Mouse (Mus musculus) forebrain, postnatal 0 days (tissue): ENCODE data around the gene Ccdc137. TPM values are rescaled to one million over a fixed set of nuclear protein-coding genes. Genes with fewer than 3 reads are reported as not detected.

ENCODE experiments used
- ATAC-seq: fragments of 200-750 bp; cut with Nextera tagmentation; 2 replicates; pipeline ENCODE4 v1.8.0; 2017; ENCODE audit warnings: mild to moderate bottlenecking, moderate library complexity
- DNase-seq: peaks from one replicate; pipeline ENCODE4 v3.0.0-alpha.2; 2015
- H3K27ac ChIP-seq: fragments of 300-500 bp; sonication (generic); 2 replicates; pipeline ENCODE4 v1.5.1; 2014; ENCODE audit warnings: low read depth, mild to moderate bottlenecking, antibody characterized with exemption, low read length, moderate library complexity, mixed read lengths
- H3K27me3 ChIP-seq: fragments of 300-500 bp; sonication (generic); 2 replicates; pipeline ENCODE4 v1.6.1; 2014; ENCODE audit warnings: mild to moderate bottlenecking, low read length, mixed read lengths; ENCODE audit not compliant: insufficient read depth
- H3K36me3 ChIP-seq: fragments of 300-500 bp; sonication (generic); 2 replicates; pipeline ENCODE4 v1.6.1; 2014; ENCODE audit warnings: mild to moderate bottlenecking, moderate library complexity; ENCODE audit not compliant: insufficient read depth
- H3K4me1 ChIP-seq: fragments of 300-500 bp; sonication (generic); 2 replicates; pipeline ENCODE4 v1.6.1; 2014; ENCODE audit warnings: antibody characterized with exemption; ENCODE audit not compliant: insufficient read depth
- H3K4me2 ChIP-seq: fragments of 300-500 bp; sonication (generic); 2 replicates; pipeline ENCODE4 v1.6.1; 2014; ENCODE audit warnings: low read depth, mild to moderate bottlenecking, moderate library complexity
- H3K4me3 ChIP-seq: fragments of 300-500 bp; sonication (generic); 2 replicates; pipeline ENCODE4 v1.5.1; 2014; ENCODE audit warnings: low read depth, low read length, mixed read lengths
- H3K9ac ChIP-seq: fragments of 300-500 bp; sonication (generic); 2 replicates; pipeline ENCODE4 v1.6.1; 2014; ENCODE audit warnings: mild to moderate bottlenecking
- H3K9me3 ChIP-seq: fragments of 300-500 bp; sonication (generic); 2 replicates; pipeline ENCODE4 v1.6.1; 2016; ENCODE audit warnings: low read length
- CTCF ChIP-seq: sonication (generic); IDR thresholded peaks from 2 replicates; pipeline ENCODE4 v1.5.1; 2016; ENCODE audit warnings: antibody characterized with exemption, control low read depth, low read depth
- WGBS: fragments of 180-500 bp; shearing (Covaris S2); extraction: QIAGEN DNeasy Blood & Tissue Kit; methylation state at CpG from one replicate; pipeline ENCODE4 v1.1.7; 2014; 5-methylcytosine and 5-hydroxymethylcytosine counted together
- polyA plus RNA-seq: library from polyadenylated mRNA; unstranded; fragments of >200 nt; fragmentation: Nextera tagmentation; extraction: Ambion mirVana; gene quantifications from 2 replicates; pipeline ENCODE4 v1.2.1, GENCODE M21; 2015
- total RNA-seq: library from RNA; depleted of rRNA; stranded (reverse); fragments of >200 nt; gene quantifications from 2 replicates; pipeline ENCODE4 v1.2.3, GENCODE M21; 2014

Ccdc137 gene
- total and polyA plus RNA-seq, 2 experiments from 2014 or later: 13.6 to 18.1 TPM

DNA sequence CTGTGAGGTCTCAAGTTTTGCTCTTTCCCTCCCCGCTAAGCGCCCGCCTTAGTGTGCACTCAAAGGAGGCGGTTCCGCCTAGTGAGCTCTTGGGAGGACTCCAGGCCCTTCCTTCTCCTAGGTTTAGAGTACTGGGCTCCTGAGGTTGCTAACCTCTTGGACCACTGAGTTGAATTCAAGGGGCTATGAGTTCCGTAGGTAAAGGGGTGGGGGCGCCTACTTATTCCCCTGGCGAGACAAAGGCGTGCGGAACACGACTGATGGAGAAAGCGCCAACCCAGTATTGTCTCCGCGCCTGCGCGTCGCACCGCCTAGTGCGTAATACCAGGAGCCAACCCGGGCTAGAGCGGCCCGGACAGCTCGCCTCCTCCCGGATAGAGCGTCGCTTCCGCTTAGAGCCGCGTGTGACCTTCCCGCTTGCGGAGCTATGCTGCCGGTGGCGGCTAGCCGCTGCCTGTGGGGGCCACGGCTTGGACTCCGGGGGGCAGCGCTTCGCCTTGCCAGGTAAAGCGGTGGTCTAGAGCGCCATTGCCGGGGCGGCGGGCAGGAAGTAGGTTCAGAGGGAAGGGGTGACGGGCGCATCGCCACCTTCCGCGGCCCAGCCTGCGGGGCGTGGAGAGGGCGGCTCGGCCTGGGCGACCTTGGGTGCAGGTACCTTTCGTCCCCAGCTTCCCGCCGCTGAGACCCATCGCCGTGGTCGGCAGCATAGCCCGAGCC is 26.5 kb downstream of the Ccdc137 start, which contains the start of gene Mrpl12:
Gene Mrpl12, plus strand, starts transcription at position 349 of the 717 bp plus-strand sequence.
- DNase-seq: peak; percentile 98
- Histone ChIP-seq H3K27ac (peak within 1 kb of the TSS; percentile 88), H3K27me3 (no peaks in the 10 kb centered on the region), H3K4me1 (0 out of 2 replicates have a peak, but pooled peaks cover 14% of the 10 kb centered on the region), H3K9me3 (no peaks in the 10 kb centered on the region), H3K4me3 (peak within 1 kb of the TSS; percentile 85), H3K36me3 (peaks cover 63% of the 10 kb centered on the region), H3K9ac (peak within 1 kb of the TSS; percentile 88), H3K4me2 (peak within 1 kb of the TSS; percentile 78)
- peak; percentile 99 for ATAC-seq
- WGBS: under 1% methylated on average over 60 of the region's 60 CpGs
- 0 out of 2 replicates have a peak, but pooled peaks have one; percentile 7 for TF ChIP-seq CTCF

DNA sequence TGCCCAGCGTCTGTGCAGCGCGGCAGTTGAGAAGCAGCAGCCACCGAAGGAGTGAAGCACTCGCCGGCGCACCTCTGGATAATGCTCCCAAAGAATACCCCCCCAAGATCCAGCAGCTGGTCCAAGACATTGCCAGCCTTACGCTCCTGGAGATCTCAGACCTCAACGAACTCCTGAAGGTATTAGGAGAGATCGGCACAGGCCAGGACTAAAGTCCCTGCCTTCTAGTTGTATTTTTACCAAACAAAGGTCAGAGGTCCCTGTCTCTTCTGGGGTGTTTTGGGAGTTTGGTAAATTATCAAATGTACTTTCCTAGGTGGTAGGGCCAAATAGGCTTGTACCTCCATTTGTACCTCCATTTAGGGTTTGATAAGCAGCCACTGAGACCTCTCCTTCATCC is 27.3 kb downstream of the Ccdc137 start:
- H3K9me3 ChIP-seq: no peaks in the 10 kb centered on the region
- no peak for ATAC-seq
- H3K27ac ChIP-seq: peak overlapping the region; percentile 88
- peak overlapping the region; percentile 88 for H3K9ac ChIP-seq
- peak overlapping the region; percentile 78 for H3K4me2 ChIP-seq
- WGBS: 10% methylated on average over 10 of the region's 10 CpGs
- no peak for TF ChIP-seq CTCF
- no peak for DNase-seq
- H3K4me1 ChIP-seq: 0 out of 2 replicates have a peak, but pooled peaks cover 14% of the 10 kb centered on the region
- H3K36me3 ChIP-seq: peaks cover 63% of the 10 kb centered on the region
- H3K4me3 ChIP-seq: peak overlapping the region; percentile 85
- H3K27me3 ChIP-seq: no peaks in the 10 kb centered on the region

DNA sequence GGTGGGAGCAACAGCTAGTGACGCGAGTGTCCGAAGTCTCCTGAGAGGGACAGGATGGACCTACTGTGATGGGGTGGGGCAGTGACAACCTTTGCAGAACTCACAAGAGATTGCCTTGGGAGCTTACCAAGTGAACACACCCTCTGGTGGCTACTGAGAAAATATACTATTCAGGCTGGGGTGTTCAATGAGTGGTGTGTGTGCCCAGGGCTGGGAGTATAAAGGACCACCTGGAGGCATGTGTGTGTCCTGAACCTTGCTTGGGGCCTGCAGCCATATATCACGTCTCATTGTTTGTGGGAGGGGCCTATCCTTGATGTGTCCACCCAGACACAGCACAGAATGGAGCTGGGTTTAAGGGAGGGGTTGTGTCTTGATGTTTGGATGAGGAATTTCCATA is 30.6 kb downstream of the Ccdc137 start:
- no peak; the same call in 1 of the 2 replicates for TF ChIP-seq CTCF
- Histone ChIP-seq H3K9me3 (no peaks in the 10 kb centered on the region), H3K9ac (no peak overlapping the region), H3K27ac (no peak overlapping the region), H3K27me3 (no peaks in the 10 kb centered on the region), H3K4me2 (no peak overlapping the region), H3K4me1 (peaks cover 31% of the 10 kb centered on the region), H3K36me3 (peaks cover 32% of the 10 kb centered on the region), H3K4me3 (no peak overlapping the region)
- no peak for ATAC-seq
- 77% methylated on average over 4 of the region's 4 CpGs for WGBS
- DNase-seq: no peak

GRCm38 (mm10) chr11:120489054-120489761 is 31.3 kb downstream of the Ccdc137 start:
- peak; percentile 89 for TF ChIP-seq CTCF
- Histone ChIP-seq H3K27ac (0 out of 2 replicates have a peak overlapping the region, but pooled peaks have one; percentile 17), H3K4me1 (peaks cover 25% of the 10 kb centered on the region), H3K27me3 (no peaks in the 10 kb centered on the region), H3K9ac (no peak overlapping the region), H3K4me3 (no peak overlapping the region), H3K36me3 (peaks cover 31% of the 10 kb centered on the region), H3K9me3 (no peaks in the 10 kb centered on the region), H3K4me2 (no peak overlapping the region)
- DNase-seq: peak; percentile 84
- ATAC-seq: peak; percentile 27
- 57% methylated on average over 4 of the region's 4 CpGs for WGBS

GRCm38 (mm10) chr11:120490291-120491046 is 32.6 kb downstream of the Ccdc137 start:
- H3K9ac ChIP-seq: no peak overlapping the region
- no peaks in the 10 kb centered on the region for H3K27me3 ChIP-seq
- DNase-seq: no peak
- H3K36me3 ChIP-seq: peaks cover 43% of the 10 kb centered on the region
- 28% methylated on average over 4 of the region's 4 CpGs for WGBS
- no peak for TF ChIP-seq CTCF
- H3K4me2 ChIP-seq: peak overlapping the region; percentile 96; the same call in 1 of the 2 replicates
- H3K9me3 ChIP-seq: no peaks in the 10 kb centered on the region
- H3K4me1 ChIP-seq: peaks cover 23% of the 10 kb centered on the region
- no peak for ATAC-seq
- H3K27ac ChIP-seq: no peak overlapping the region
- H3K4me3 ChIP-seq: no peak overlapping the region; the same call in 1 of the 2 replicates

GRCm38 (mm10) chr11:120491317-120492023 is 33.6 kb downstream of the Ccdc137 start, which contains the start of gene Slc25a10:
Gene Slc25a10 (plus strand): TSS chr11:120491840.
- WGBS: 0% methylated on average over 35 of the region's 35 CpGs
- DNase-seq (peak; percentile 84), ATAC-seq (peak; percentile 85)
- peak within 1 kb of the TSS; percentile 68 for H3K9ac ChIP-seq
- H3K27ac ChIP-seq: peak within 1 kb of the TSS; percentile 48
- H3K36me3 ChIP-seq: peaks cover 52% of the 10 kb centered on the region
- H3K9me3 ChIP-seq: no peaks in the 10 kb centered on the region
- H3K4me2 ChIP-seq: peak within 1 kb of the TSS; percentile 96
- H3K4me1 ChIP-seq: peaks cover 17% of the 10 kb centered on the region
- H3K4me3 ChIP-seq: peak within 1 kb of the TSS; percentile 62
- TF ChIP-seq CTCF: no peak
- no peaks in the 10 kb centered on the region for H3K27me3 ChIP-seq
